Mouse (Mus musculus): Measurements from ENCODE around the gene Gm3045. TPM values are rescaled to one million over a fixed set of nuclear protein-coding genes. Genes with fewer than 3 reads are reported as not detected.

Gm3045 gene
- polyA plus RNA-seq, 1 experiment from 2014 or later = not detected

DNA sequence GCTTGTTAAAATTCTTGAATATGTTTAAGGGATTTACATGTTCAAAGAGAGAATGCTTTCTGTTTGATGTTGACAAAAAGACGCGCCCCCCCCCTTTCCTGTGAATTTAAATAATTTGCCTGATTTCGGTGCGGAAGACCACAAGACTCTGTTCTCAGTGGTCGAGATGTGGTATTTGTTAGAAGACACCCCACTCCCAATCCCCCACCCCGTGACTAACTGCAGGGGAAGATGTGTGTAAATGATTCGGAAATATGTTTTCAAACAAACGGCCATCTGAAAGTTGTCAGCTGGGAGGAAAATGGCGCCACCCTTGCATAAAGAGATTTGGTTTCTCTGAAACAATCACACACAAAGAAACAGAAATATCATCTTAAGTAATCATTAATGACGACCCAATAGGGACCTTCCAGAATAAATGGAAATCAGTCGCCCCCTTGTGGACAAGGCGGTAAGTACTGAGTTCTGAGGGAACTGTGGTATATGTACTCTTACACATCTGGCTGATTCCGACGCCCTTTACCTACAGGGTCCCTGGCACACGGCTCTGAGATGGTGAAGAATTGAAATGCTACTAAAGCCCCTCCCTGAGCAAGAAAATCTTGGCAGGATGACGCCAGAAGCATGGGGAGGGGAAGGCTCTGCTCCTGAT is 4.2 kb upstream of the Gm3045 start:
- DNase-seq (peak; percentile 96), ATAC-seq (ENCODE audit: insufficient read depth) (0 out of 2 replicates have a peak, but pooled peaks have one; percentile 37)
- 17% methylated on average over 16 of the region's 16 CpGs for WGBS
- 0 out of 2 replicates have a peak, but pooled peaks cover 2% of the 10 kb centered on the region for H3K4me1 ChIP-seq (ENCODE audit: insufficient read depth)
- H3K27ac ChIP-seq (ENCODE audit: low read depth) = no peak overlapping the region
- H3K4me2 ChIP-seq = 0 out of 2 replicates have a peak overlapping the region, but pooled peaks have one; percentile 21
- no peaks in the 10 kb centered on the region for H3K9me3 ChIP-seq (ENCODE audit: low read depth, low read length)
- TF ChIP-seq CTCF (IDR thresholded peaks at IDR 0.05; ENCODE audit: low read depth) = peak; percentile 90
- no peaks in the 10 kb centered on the region for H3K36me3 ChIP-seq (ENCODE audit: insufficient read depth)
- no peak overlapping the region for H3K9ac ChIP-seq
- peaks cover 5% of the 10 kb centered on the region; the same call in 1 of the 2 replicates for H3K27me3 ChIP-seq (ENCODE audit: insufficient read depth, low read length)
- H3K4me3 ChIP-seq (ENCODE audit: low read depth, low read length) = no peak overlapping the region

DNA sequence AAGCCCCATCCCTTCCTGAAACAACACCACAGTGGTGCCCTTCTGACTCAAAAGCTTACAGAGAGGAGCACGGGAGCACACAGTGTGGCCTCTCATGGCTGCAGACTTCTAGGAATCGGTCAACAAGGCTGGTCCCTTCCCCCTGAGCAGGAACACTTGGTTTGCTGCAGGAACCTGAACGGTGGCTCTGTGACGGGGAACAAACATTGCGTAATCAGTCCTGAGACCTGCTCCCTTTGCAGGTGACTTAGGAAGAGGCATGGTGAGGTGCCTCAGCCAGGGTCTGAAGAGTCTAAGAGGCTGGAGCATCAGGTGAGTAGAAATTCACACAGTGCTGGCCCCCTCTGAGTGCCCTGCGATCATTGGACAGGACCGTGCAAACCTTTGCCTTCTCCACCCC is 463 bp upstream of the Gm3045 start:
- Histone ChIP-seq H3K4me1 (ENCODE audit: insufficient read depth) (0 out of 2 replicates have a peak, but pooled peaks cover 2% of the 10 kb centered on the region), H3K9ac (no peak overlapping the region), H3K27ac (ENCODE audit: low read depth) (no peak overlapping the region), H3K4me3 (ENCODE audit: low read depth, low read length) (no peak overlapping the region), H3K4me2 (no peak overlapping the region), H3K36me3 (ENCODE audit: insufficient read depth) (no peaks in the 10 kb centered on the region), H3K27me3 (ENCODE audit: insufficient read depth, low read length) (peaks cover 5% of the 10 kb centered on the region; the same call in 1 of the 2 replicates), H3K9me3 (ENCODE audit: low read depth, low read length) (no peaks in the 10 kb centered on the region)
- ATAC-seq (ENCODE audit: insufficient read depth) (0 out of 2 replicates have a peak, but pooled peaks have one; percentile 44), DNase-seq (peak; percentile 54)
- no peak for TF ChIP-seq CTCF (IDR thresholded peaks at IDR 0.05; ENCODE audit: low read depth)
- WGBS = 59% methylated on average over 7 of the region's 7 CpGs

DNA sequence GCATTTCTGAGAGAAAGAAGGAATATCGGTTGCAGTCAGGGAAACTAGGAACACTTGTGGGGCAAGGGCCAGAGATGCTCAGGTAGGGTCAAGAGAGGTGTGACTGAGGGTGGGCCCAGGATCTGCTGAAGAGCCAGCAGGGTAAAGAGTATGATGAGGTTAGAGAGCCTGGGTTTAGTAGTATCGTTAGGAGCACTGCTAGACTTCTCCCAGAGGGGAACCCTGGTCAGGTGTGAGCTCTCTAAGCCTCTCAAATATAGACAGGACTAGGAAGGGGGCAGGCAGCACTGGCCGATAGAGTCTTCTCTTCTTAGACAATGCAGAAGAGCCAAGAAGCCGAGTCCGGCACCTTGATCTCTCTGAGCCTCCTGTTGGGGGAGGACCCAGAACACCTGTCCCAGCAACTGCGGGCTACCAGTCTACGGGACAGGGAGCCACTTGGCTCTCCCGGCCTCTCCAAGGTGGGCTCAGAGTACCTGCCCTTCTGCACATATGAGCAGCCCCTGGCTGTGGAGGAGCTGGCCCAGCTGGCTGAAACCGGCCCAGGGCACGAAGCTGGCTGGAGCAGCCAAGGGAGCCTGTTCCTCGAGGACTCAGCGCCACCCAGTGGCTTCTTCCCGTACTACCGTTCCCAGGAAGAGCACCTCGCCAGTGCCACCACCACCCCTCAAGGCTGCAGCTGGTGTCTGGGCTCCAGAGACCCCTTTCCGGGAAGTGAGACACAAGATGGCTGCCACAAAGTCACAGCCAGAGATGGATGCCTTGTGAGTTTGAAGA is 2.5 kb downstream of the Gm3045 start:
- Histone ChIP-seq H3K9me3 (ENCODE audit: low read depth, low read length) (no peaks in the 10 kb centered on the region), H3K9ac (no peak overlapping the region), H3K4me2 (no peak overlapping the region), H3K27me3 (ENCODE audit: insufficient read depth, low read length) (no peaks in the 10 kb centered on the region), H3K27ac (ENCODE audit: low read depth) (no peak overlapping the region), H3K4me3 (ENCODE audit: low read depth, low read length) (no peak overlapping the region), H3K36me3 (ENCODE audit: insufficient read depth) (no peaks in the 10 kb centered on the region), H3K4me1 (ENCODE audit: insufficient read depth) (no peaks in the 10 kb centered on the region)
- peak; percentile 94 for TF ChIP-seq CTCF (IDR thresholded peaks at IDR 0.05; ENCODE audit: low read depth)
- DNase-seq (peak; percentile 91), ATAC-seq (ENCODE audit: insufficient read depth) (peak; percentile 67)
- WGBS = 29% methylated on average over 16 of the region's 16 CpGs

DNA sequence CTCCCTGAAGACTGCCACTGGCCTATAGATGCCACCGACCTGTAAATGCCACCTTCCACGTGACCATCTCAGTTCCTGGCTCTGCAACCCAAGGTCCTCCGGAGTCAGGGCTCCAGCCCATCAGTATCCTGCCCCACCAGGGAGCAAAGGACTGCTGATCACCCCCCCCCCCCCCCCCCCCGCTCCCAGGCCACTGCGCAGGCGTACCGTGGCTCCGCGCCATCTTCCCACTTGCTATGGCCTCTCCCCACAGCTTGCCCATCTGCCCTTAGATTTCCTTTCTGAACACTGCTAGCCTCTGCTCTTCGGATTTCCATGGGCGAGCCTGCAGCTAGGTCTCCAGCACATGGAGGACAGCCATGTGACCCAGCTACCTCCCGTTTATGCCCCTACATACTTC is 6.1 kb downstream of the Gm3045 start:
- no peak overlapping the region for H3K9ac ChIP-seq
- TF ChIP-seq CTCF (IDR thresholded peaks at IDR 0.05; ENCODE audit: low read depth) = no peak
- no peak for DNase-seq
- no peak for ATAC-seq (ENCODE audit: insufficient read depth)
- peaks cover 13% of the 10 kb centered on the region for H3K27me3 ChIP-seq (ENCODE audit: insufficient read depth, low read length)
- no peak overlapping the region for H3K4me2 ChIP-seq
- no peak overlapping the region for H3K27ac ChIP-seq (ENCODE audit: low read depth)
- H3K9me3 ChIP-seq (ENCODE audit: low read depth, low read length) = no peaks in the 10 kb centered on the region
- 82% methylated on average over 11 of the region's 12 CpGs for WGBS
- H3K4me1 ChIP-seq (ENCODE audit: insufficient read depth) = no peaks in the 10 kb centered on the region
- H3K36me3 ChIP-seq (ENCODE audit: insufficient read depth) = no peaks in the 10 kb centered on the region
- H3K4me3 ChIP-seq (ENCODE audit: low read depth, low read length) = no peak overlapping the region

DNA sequence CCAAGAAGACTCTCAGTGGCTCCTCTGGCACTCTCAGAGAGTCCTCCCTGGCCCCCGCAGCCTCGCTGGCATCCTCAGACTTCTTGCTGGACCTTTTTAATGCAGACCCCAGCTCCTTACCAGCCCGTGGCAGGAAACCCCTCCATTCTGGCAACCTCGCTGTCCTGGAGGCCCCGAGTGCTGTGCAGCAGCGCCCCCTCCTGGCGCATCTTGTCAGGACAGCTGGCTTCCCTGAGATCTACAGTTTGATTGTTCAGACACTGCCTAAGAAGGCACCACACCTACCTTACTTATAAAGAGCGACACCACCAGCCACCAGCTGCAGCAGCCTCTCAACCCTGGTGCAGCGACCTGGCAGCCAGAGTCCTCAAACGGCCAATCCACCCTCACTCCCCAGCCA is 7.1 kb downstream of the Gm3045 start:
- WGBS = 16% methylated on average over 10 of the region's 10 CpGs
- ATAC-seq (ENCODE audit: insufficient read depth) (no peak), DNase-seq (peak; percentile 82)
- H3K4me3 ChIP-seq (ENCODE audit: low read depth, low read length) = no peak overlapping the region
- H3K9me3 ChIP-seq (ENCODE audit: low read depth, low read length) = no peaks in the 10 kb centered on the region
- no peak overlapping the region for H3K4me2 ChIP-seq
- 0 out of 2 replicates have a peak, but pooled peaks cover 1% of the 10 kb centered on the region for H3K4me1 ChIP-seq (ENCODE audit: insufficient read depth)
- no peak overlapping the region for H3K9ac ChIP-seq
- no peak overlapping the region for H3K27ac ChIP-seq (ENCODE audit: low read depth)
- TF ChIP-seq CTCF (IDR thresholded peaks at IDR 0.05; ENCODE audit: low read depth) = peak; percentile 86
- H3K27me3 ChIP-seq (ENCODE audit: insufficient read depth, low read length) = peaks cover 23% of the 10 kb centered on the region
- no peaks in the 10 kb centered on the region for H3K36me3 ChIP-seq (ENCODE audit: insufficient read depth)

DNA sequence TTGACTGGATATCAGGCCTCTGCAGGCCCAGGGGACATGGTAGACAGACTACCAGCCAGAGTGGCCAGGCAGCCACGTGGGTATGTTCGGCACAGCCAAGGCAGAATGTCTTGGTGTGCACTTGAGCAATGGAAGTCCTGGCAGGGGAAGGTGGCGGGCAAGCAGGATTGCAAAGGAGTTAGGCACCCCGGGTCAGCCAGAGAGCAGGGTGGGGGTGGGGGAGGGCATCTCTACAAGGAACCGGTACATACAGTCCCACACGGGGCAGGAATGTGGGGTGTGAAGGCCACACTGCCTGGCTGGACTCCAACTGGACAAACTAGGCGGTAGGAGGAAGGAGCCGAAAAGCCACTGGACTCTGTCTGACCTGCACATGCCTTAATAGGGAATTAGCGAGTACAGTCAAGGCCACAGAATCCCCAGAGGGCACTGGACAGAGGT is 7.9 kb downstream of the Gm3045 start:
- ATAC-seq (ENCODE audit: insufficient read depth) = no peak
- Histone ChIP-seq H3K9me3 (ENCODE audit: low read depth, low read length) (no peaks in the 10 kb centered on the region), H3K4me2 (no peak overlapping the region), H3K27ac (ENCODE audit: low read depth) (no peak overlapping the region), H3K36me3 (ENCODE audit: insufficient read depth) (no peaks in the 10 kb centered on the region), H3K9ac (no peak overlapping the region), H3K4me1 (ENCODE audit: insufficient read depth) (0 out of 2 replicates have a peak, but pooled peaks cover 6% of the 10 kb centered on the region), H3K4me3 (ENCODE audit: low read depth, low read length) (no peak overlapping the region), H3K27me3 (ENCODE audit: insufficient read depth, low read length) (peaks cover 32% of the 10 kb centered on the region)
- DNase-seq = peak; percentile 14
- WGBS = 73% methylated on average over 9 of the region's 9 CpGs
- no peak for TF ChIP-seq CTCF (IDR thresholded peaks at IDR 0.05; ENCODE audit: low read depth)

Data from lung, embryonic 14.5 days (tissue).